Mouse (Mus musculus): ENCODE measurements around the gene Pld2.

- TF ChIP-seq POLR2A (IDR thresholded peaks at IDR 0.05; ENCODE audit: insufficient read depth, low read depth, low read length) (no peak), EP300 (IDR thresholded peaks at IDR 0.05; ENCODE audit: insufficient read depth, low read depth, low read length) (no peak), CTCF (IDR thresholded peaks at IDR 0.05) (no peak)
Measured at GRCm38 (mm10) chr11:70518923-70519322, 20.9 kb upstream of the Pld2 start, which contains the start of gene Gltpd2.
